Mouse (Mus musculus): ENCODE results near the gene Wdfy1. TPM values are rescaled to one million over a fixed set of nuclear protein-coding genes. Genes with fewer than 3 reads are reported as not detected.

Gene Wdfy1
- polyA plus RNA-seq (2017; shearing (Covaris generic)) = 10 to 100 TPM; 20.1 to 33.5 (median 22.2) TPM

- ATAC-seq = peak; percentile 99
Observed at GRCm38 (mm10) chr1:79775927-79776458, at the start of gene Wdfy1, which contains the start of gene Mrpl44. Gene Wdfy1, minus strand, starts transcription at chr1:79776143. Gene Mrpl44, plus strand, starts transcription at chr1:79776018.

- no peak for ATAC-seq
Observed at GRCm38 (mm10) chr1:79823951-79824633, 48.1 kb upstream of the Wdfy1 start.

GRCm38 (mm10) chr1:79822806-79823525, 47.0 kb upstream of the Wdfy1 start:
- ATAC-seq = no peak

DNA sequence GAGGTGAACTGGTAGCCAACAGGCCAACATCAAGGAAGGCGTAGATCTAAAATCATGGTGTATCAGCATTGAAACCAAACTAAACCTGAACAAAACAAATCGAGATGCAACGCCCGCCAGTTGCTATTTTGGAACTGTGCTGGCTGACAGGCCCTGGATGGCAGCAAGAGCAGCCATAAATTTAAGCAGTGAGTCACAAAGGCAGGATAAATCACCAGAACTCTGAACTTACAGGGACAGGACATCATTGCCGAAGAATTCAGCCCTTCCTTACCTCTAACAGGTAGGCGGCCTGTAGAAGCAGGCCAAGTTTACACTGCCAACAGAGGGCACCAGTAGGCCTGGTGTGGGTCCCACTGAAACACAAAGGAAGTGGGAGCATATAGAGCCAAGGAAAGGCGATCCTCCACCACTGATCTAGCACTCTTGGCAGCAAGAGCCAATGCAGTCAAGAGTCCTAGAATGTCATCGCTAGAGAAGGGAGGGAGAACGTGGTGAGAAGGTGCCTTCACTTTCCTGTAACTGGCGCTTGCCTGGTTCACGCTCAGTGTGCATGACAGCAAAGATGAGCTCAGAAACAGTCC, 43.4 kb upstream of the Wdfy1 start:
- no peak for ATAC-seq

DNA sequence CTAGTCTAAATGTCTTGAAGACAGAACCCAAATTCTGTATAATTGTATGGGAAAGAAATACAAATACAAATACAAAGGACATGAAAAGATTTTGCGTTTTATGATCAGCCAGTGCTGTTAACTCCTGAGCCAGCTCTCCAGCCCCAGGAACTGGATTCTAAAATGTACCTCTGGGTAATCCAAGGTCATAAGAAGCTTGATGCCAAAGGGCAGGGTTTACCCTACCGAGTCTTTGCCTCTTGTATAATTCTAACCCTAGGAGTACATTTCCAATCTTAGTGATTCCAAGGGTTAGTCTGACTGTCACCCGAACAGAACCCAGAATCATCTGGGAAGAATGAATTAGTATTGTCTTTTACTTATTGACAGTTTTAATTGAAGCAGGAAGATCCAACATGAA, 39.5 kb upstream of the Wdfy1 start:
- no peak for ATAC-seq

DNA sequence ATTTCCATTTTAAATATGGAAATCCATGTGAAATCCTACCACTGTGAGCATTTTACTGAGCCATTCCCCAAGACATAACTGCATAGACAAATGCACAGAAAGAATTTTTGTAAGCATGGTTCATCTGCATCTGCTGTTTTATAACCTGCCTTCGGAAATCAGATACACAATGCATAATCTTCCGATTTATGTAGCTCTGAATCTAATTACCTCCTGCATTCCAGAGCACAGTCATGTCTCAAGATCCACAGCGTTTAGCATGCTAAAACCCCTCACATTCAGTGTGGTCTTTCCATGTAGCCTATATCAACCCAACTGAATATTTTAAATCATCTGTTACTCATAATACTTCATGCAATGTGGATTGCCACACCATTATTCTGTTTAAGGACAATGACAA, 33.5 kb upstream of the Wdfy1 start:
- ATAC-seq = no peak

GRCm38 (mm10) chr1:79806865-79807264, 30.9 kb upstream of the Wdfy1 start:
- ATAC-seq = no peak

- no peak for ATAC-seq
Observed at GRCm38 (mm10) chr1:79803614-79804013, 27.7 kb upstream of the Wdfy1 start.

DNA sequence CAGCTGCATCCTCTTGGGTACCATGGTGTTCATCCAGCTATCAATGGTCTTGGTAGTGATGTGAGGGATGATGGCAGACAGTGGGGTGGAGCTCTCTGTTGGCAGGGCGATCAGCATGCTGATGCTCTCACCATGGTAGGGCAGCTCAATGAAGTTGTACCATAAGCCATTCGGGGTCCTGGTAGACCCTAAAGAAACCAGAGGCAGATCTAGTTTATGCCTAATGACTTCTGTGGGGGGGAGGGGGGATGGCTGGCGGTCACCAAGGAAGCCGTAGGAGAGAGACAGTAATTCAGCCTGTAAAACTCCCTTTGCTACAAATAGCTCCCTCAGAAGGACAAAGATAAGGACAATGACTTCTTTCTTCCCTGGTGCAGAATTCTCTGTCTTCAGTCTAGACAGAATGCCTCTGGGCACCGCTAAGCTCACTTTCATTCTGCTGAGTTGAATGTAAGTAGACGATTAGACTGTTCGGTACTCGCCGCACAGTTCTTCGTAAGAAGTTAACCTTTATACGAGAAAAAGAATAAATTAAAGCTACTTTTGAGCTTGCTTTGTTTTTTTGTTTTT, 27.0 kb upstream of the Wdfy1 start:
- ATAC-seq = no peak

GRCm38 (mm10) chr1:79797084-79797483, 21.1 kb upstream of the Wdfy1 start:
- no peak for ATAC-seq

GRCm38 (mm10) chr1:79786267-79786927, 10.5 kb upstream of the Wdfy1 start:
- no peak for ATAC-seq

GRCm38 (mm10) chr1:79782433-79782832, 6.5 kb upstream of the Wdfy1 start:
- peak; percentile 44 for ATAC-seq

- no peak for ATAC-seq
Observed at GRCm38 (mm10) chr1:79778011-79778410, 2.1 kb upstream of the Wdfy1 start.

DNA sequence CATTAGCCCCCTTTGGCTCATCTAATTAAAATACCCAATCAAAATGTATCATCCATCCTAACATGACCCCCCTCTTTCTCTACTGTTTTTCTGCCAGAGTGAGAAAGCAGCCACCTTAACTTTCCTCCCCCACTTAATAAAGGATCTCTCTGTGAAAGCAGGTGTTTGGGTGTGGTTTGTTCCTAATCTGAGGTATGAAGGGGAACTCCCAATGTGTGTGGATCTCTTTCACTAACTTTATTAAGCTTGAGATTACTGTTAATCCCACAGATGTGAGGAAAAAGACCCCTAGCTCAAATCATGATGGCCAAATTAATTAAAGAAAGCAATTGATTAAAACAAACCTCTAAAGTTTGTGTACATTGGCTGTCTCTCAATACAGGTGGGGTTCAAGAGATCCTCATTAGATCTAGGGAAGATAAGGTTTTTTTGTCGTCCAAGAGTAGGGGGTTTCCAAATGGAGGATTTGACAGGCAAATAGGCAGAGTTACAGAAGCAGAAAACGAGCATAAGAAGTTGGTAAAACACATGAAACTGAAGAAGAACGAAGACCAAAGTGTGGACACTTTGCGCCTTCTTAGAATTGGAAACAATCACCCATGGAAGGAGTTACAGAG, 1.7 kb downstream of the Wdfy1 start:
- ATAC-seq = no peak

- no peak for ATAC-seq
Observed at GRCm38 (mm10) chr1:79768231-79768630, 7.7 kb downstream of the Wdfy1 start.

GRCm38 (mm10) chr1:79764483-79764882, 11.5 kb downstream of the Wdfy1 start:
- ATAC-seq = no peak

DNA sequence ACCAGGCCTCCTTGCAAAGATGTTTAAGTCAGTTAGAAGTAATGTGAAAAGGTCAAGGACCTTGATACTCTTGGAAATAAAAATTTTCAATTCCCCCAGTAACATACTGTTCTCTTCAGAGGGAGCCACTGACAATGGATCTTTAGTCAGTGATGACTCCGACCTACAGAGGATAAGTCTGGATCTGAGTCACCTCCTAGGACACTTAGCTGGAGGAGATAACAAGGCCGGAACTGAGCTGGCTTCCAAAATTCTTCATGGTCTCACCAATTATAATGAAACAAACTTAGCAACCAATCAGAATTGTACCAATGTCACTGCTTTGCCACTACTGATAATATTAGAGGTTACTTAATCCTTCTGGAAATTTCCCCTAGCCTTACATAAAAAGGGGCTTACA, 11.9 kb downstream of the Wdfy1 start:
- ATAC-seq = no peak

DNA sequence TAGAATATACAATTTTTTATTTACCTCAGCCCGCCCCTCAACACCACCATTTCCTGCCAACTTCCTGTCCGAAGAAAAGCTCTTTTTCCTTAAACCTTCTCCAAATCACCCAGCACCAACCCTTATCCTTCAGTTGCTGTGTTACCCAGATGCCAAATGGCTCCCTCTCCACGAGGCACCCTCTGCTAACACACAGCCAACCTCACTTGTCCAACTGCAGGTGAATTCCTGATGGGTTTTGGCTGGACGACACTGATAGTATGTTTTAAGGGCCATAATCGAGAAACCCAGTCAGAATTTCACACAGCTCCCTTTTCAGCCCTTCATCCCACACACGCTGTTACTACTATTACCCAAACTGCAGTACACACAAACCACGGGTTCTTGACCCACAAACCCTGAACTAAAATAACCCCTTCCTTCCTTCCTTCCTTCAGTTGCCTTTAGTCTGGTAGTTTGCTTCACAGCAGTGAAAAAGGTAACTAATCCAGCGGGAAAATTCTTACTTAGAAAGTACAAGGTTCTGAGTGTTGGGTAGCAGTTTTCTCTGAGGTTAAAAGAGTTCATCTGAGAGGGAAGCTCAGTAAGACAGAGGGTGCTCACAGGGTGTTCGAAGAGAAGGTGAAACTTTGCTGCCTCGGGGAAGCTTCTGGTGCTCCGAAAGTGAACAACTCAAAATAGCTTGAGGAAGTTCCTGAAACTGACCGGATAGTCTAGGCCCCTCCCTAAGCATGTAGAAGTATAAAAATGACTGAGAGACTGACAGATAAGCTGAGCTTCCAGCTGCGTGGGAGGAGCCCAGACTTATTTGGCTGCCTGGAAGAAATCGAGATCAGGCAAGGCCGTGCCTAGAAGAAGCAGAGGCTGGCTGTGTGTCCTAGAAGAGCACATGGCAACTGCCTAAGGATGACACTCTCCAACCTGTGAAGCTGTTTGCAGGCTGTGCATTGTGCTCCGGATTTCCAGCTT, 13.4 kb downstream of the Wdfy1 start:
- ATAC-seq = no peak

GRCm38 (mm10) chr1:79761917-79762271, 14.0 kb downstream of the Wdfy1 start:
- ATAC-seq = no peak

- peak; percentile 91 for ATAC-seq
Observed at GRCm38 (mm10) chr1:79761106-79761916, 14.6 kb downstream of the Wdfy1 start.
